Mouse (Mus musculus) urinary bladder, postnatal 10 days (tissue): ENCODE results near the gene Nutf2-ps1.
"Not testable (repeated sequence)": the region's sequence is repeated elsewhere in the genome, so short reads cannot be mapped to it uniquely, and the experiment has no call there.

Source experiments
- DNase-seq: peaks from one replicate; pipeline ENCODE4 v3.0.0; 2022; ENCODE audit warnings: low spot score

Gene Nutf2-ps1

DNA sequence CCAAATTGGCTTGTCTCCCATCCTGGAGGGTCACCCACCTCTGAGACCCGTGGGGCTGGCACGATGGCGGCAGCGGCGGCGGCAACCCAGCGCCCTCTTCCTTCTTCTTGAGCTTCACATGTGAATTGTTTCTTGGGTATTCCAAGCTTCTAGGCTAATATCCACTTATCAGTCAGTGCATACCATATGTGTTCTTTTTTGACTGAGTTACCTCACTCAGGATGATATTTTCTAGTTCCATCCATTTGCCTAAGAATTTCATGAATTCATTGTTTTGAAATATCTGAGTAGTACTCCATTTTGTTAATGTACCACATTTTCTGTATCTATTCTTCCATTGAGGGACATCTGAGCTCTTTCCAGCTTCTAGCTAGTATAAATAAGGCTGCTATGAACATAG lies at the start of gene Nutf2-ps1:
Gene Nutf2-ps1, minus strand, starts transcription at position 101 of the 400 bp plus-strand sequence.
- DNase-seq = not testable (repeated sequence)

DNA sequence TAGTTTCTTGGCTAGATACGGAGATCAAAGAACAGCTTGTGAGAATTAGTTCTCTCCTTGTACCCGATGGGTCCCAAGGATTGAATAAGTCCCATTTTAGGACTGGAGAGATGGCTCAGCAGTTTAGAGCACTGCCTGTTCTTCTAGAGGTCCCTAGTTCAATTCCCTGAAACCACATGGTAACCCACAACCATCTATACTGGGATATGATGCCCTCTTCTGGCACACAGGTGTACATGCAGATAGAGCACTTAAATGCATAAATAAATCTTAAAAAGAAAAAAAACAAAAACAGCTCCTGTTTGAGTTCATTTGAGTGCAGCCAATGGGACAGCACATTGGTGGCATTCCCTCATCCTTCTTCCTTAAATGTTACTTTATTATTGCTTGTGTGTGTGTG lies 49.2 kb upstream of the Nutf2-ps1 start:
- no peak for DNase-seq

GRCm38 (mm10) chr19:53621681-53622080 lies 32.8 kb upstream of the Nutf2-ps1 start:
- no peak for DNase-seq

DNA sequence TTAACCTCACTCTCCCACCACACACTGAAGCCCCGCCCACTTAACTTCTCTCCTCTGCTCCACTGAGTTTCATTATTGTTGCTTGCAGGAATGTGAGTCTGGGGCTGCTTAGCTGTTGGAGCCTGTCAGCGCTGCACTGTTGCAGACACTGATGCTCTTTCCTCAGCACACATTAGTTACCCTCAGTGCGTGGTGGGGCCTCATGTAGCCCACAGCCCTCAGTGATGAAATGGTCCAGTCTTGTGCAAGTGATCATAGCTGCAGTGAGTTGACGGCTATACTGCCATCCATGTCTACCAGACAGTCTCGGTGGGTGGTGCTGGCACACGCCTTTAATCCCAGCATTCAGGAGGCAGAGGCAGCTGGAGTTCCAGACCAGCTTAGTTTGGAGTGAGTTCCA lies 20.1 kb upstream of the Nutf2-ps1 start:
- no peak for DNase-seq

DNA sequence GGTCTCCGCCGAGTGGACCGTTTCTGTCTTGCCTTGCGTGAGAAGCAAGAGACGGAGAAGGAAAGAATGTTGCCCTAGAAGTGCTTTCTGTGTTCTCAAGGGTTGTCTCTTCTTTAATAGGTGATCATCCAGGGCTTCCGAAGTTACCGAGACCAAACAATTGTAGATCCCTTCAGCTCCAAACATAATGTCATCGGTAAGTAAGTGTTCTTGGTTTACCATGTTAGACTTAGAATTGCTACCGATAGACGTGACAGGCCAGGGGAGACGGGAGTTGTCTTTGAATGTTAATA lies 12.4 kb upstream of the Nutf2-ps1 start:
- DNase-seq = no peak

DNA sequence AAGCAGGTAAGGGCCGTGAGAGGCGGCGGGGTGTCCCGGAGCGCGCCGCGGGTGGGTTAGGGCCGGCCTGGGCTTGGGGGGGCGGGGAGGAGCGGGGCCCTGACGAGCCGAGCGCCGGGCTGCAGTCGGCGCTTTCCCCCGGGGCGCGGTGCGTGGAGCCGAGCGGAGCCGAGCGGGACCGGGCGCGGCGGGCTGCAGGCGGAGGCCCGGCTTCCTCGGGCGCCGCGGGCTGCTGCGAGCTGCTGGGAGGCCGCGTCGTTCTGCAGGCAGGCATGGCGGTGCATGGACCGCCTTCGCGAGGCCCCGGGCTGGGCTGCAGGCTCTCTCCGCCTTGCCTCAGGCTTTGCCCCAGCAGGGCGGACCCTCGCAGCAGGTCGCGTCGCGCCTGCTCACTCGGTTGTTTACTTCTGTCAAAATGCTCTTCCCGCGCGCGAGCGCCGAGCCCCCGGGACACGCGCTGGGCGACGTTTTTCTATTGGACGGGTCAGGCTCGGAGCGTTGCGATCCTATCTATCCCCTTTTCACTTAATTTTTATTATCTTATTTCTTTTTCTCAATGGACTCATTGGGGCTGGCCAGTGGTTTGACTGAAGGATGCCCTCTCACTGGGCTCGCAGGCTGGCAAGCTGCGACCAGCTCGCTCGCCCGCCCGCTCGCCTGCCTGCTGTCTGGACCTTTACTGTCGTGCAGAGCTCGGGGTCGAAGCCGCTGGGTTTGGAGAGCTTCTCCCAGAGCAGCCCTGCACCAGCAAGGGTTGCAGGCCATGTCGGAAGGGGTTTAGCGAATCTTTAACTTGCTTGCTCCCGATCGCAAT lies 11.9 kb upstream of the Nutf2-ps1 start:
- no peak for DNase-seq

DNA sequence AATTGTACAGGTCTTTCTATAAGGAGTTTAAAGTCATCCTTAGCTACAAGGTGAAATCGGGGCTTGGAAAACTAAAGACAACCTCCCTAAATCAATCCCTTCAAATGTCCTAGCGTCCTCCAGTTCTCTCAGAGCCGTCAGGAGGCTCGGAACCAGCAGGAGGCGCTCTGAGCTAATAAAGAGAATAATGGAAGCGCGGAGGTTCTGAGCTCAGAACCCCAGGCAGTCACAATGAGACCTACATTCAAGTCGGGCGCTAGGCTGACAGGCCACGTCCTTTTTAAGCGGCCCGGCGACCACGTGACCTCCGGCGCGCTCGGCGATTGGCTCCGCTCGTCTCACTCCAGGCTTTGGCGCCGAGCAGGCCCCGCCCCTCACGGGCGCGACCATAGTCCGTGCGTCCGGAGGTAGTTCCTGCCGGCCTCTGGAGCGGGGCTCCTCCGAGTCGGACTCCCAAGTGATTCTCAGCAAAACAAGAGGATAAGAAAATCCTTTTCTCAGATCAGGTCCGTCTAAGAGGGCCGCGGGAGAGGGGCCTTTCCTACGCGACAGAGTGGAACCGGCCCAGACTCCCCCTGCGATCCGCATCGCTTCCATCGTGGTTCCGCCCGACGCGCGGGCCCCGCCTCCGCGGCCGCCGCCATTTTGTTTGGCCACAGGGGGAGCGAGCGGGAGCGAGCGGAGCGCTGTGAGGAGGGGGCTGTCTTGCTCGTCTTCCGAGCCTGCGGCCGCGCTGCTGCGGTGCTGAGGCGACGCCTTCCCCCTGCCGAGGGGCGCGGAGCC lies 11.1 kb upstream of the Nutf2-ps1 start, which contains the start of gene Smc3:
Gene Smc3, plus strand, starts transcription at position 642 of the 783 bp plus-strand sequence.
- DNase-seq = peak; percentile 95

DNA sequence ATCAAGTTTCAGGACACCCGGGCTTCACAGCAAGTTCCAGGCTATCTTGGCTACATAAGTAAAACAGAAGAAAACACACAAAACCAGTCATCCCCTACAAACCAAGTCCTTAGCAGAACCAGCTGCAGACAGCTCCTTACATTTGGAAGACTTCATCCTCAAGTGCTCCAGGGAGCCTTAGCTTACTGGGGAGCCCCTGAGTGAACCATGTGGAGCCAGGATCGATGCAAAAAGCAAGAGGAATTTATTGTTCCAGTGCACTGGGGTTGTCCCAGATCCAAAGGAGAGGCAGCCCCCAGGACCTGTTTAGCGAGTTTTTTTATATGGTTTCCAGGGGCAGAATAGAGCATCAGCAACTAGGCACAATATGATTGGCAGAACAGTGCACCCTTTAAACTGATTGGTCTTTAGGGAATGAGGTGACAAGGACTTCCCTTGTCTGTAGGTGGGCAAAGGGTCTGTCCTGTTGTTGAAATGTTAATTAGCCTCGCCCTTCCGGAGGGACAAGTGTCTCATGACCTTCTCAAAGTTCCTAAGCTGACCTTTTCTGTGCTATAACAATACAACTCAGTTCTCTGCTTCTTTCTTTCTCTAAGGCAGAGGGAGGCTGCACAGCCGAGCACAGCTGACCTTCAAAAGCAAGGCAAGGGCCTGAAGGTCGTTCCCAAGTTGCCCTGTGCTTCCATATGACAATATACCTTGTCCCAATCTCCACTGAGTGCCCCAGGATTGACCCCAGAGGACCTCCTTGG lies 8.0 kb upstream of the Nutf2-ps1 start:
- no peak for DNase-seq

GRCm38 (mm10) chr19:53587686-53588085 lies 1.2 kb downstream of the Nutf2-ps1 start:
- DNase-seq = not testable (repeated sequence)

GRCm38 (mm10) chr19:53580271-53580670 lies 8.6 kb downstream of the Nutf2-ps1 start:
- not testable (repeated sequence) for DNase-seq

DNA sequence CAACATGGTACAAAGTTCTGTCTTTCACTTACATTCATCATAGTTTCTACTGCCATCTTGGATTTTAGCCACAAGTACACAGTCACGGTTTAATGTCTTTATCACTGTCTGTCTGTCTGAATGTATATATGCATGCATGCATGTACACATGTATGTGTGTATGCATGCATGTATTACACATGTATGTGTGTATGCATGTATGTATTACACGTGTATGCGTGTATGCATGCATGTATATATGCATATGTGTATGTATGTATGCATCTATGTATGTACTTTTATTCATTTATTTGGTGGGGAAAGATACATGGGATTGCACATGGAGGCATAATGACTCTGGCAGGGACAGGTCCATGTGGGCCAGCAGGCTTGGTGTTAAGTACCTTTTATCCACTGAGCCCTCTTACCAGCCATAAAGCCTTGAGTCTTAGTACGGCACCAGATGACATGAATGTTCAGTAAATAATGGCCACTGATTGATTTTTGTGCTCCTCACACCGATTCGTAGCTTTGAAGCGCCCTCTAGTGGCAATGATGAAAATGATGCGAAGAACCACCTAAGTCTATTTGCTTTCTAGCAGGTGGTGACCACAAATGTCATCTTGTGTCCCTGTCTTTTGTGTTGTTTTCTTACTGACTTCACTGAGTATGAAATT lies 10.1 kb downstream of the Nutf2-ps1 start:
- DNase-seq = no peak

DNA sequence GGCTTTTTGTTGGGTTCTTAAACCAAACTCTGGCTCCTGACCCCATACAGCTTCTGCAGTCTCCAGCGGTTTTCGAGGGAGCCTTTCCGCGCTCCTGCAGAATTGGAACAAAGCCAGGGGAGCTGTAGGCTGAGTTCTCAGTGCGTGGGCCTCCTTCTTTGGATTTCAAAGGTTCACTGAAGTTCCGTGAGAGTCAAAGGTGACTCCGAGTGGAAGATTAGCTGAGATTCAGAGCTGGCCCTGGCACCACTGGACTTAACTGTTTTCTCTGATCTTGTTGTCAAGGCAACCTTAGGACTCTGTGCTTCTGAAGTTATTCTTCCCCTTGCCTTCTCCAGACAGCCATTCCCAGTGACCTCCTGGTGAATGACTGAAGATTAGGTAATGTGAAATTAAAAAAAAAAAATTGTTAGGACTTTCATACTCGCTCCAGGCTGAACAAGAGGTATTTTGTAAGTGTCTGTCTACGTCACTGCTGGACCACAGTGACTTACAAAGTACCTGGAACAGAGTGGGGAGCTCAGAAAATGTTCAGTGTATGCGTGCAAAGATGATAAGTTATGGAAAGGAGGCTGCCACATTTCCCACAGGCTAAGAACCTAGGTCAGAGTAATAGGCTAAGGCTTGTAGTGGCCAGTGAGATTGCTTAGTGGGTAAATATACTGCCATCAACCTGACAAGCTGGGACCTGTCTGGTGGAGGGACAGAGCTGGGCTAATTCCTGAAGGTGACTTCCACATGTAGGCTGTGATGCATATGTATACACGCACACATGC lies 11.7 kb downstream of the Nutf2-ps1 start:
- no peak for DNase-seq

GRCm38 (mm10) chr19:53576061-53576460 lies 12.8 kb downstream of the Nutf2-ps1 start:
- no peak for DNase-seq

DNA sequence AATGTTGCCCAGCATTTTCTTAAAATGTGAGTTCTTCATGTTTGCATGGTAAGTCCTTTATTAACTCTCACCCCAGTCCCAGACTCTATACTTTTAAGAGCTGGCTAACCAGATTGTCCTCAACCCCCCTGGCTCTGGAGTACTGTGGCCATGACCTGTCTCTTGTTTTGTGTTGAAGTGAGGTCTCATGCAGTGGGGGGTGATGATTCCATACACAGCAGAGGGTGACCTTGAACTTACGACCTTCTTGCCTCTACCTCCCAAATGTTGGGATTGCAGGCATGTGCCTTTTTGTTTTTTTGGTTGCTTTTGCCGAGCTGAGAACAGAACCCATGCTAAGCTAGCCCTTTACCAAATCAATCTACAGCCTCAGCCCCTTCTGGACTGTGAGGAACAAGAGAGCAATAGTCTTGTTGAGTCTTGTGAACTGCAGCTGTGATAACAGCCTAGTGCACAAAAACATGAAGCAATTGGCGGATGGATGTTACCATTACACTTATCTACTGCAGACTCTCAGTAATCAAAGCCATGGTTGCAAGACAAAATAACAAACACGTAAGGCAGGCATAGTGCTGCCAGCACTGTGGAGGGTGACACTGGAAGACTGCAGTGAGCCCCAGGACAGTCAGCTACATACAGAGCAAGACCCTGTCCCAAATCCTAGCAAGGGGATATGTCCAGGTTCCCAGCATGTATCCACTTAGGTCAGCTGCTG lies 13.4 kb downstream of the Nutf2-ps1 start:
- no peak for DNase-seq

- DNase-seq = no peak
Observed at GRCm38 (mm10) chr19:53574546-53574945, 14.3 kb downstream of the Nutf2-ps1 start.

DNA sequence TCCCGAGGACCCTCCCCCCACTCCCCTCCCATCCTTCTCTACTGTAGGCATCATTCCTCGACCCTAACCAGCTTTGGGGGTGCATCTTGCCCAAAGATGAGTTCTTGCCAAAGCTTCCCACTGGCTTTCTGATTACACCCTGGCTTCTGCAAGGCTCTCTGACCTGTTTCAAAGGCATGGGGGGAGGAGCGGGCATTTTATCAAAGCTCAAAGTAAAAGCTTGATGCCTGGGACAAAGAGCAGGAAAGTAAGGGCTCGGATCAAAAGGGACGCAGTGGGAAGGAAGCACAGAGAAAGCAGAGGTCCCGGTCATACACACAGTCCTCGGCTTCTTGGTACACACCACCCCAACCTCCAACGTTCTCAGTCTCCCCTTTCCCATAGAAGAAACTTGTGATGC lies 14.7 kb downstream of the Nutf2-ps1 start:
- DNase-seq = no peak

GRCm38 (mm10) chr19:53573151-53573550 lies 15.7 kb downstream of the Nutf2-ps1 start:
- no peak for DNase-seq

DNA sequence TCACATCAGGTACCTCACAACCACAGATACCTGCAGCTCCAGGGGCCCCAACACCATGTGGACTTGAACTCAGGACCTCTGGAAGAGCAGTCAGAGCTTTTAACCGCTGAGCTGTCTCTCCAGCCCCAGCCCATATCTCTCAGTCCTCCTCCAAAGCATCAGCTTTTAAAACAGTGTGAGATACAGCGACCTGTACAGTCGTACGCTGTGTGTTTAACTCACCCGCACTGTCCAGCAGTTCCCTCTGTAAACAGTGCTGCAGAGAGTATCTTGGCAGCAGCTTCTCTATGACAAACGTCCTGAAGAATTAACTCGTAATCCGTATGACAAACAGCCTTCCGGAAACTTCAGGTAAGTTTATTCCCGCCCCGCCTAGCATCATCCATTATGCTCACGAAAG lies 16.3 kb downstream of the Nutf2-ps1 start:
- no peak for DNase-seq

- no peak for DNase-seq
Observed at GRCm38 (mm10) chr19:53571501-53572428, 17.1 kb downstream of the Nutf2-ps1 start.

DNA sequence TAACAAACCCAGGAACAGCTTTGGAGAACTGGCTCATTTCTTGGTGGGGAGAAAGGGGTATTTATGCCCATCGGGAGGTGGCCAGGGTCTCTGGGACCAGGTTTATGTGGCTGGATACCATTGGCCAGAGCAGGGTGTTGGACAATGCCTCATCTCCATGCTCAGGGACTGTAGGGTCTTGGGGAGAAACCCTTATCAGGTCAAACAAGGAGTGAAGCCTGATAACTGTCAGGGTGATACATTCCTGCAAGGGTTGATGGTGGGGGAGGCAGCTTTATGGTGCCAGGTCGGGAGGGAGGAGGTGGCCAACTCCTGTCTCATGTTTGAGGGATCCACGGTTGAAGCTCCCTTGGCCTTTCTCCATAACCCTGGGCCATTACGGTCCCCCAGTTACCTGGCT lies 17.8 kb downstream of the Nutf2-ps1 start:
- no peak for DNase-seq
